In genomic region chr11:98492959-98493358, GRCm38 (mm10) we compare ENCODE assay signal across 15 mouse cellular contexts. TPM values are rescaled to one million over a fixed set of nuclear protein-coding genes. Genes with fewer than 3 reads are reported as not detected.
A peak's percentile ranks its signal among the peaks of the same experiment; 100 is the strongest.
DNase-seq lines count a peak whose midpoint lies in the region; ATAC-seq and TF ChIP-seq lines count a peak whose summit lies in the region.
"Had no signal": no experiment of that assay in that cellular context is flagged by ENCODE, and none has a peak within 500 bp of the region (broad histone marks: within the 10 kb centered on the region; RNA-seq: fewer than 3 reads in every experiment).

No protein-coding gene starts in this region.

- no peak for TF ChIP-seq POLR2A in kidney, adult 2 months (IDR thresholded peaks at IDR 0.05; ENCODE audit: low read depth, low read length)

- TF ChIP-seq CTCF in kidney, adult 2 months (conservative IDR thresholded peaks at IDR 0.05; ENCODE audit: insufficient read depth, insufficient read length, low read depth, low read length) = no peak
- no peak for TF ChIP-seq CTCF in midbrain, postnatal 0 days (IDR thresholded peaks at IDR 0.05)

- no peak for DNase-seq in kidney, adult 2 months
- DNase-seq in CD4-positive helper T cell, adult 2 months (ENCODE audit: low read depth, low spot score) = peak; percentile 75
- peak; percentile 38 for DNase-seq in embryonic facial prominence, embryonic 10.5 days (ENCODE audit: low spot score)
- peak; percentile 45 for DNase-seq in retina, postnatal 1 day
- no peak for DNase-seq in layer of hippocampus, adult 18-20 months (ENCODE audit: low spot score in 2 of 2)
- DNase-seq in layer of hippocampus, postnatal 25 days (ENCODE audit: extremely low spot score in 1 of 2, low spot score in 1 of 2) = no peak
- no peak for DNase-seq in midbrain, postnatal 0 days (ENCODE audit: low spot score)
- DNase-seq: cerebellum, adult 8-10 months; gastrocnemius, postnatal 10 days; kidney, postnatal 10 days; right cerebral cortex, adult 18-20 months had no signal

- no peaks in the 10 kb centered on the region for H3K36me3 ChIP-seq in kidney, embryonic 14.5 days (ENCODE audit: control insufficient read depth, insufficient read depth, low read length)
- H3K36me3 ChIP-seq in kidney, adult 2 months (ENCODE audit: control insufficient read depth, insufficient read depth, low read length) = no peaks in the 10 kb centered on the region
- no peaks in the 10 kb centered on the region for H3K36me3 ChIP-seq in embryonic facial prominence, embryonic 10.5 days (replicated peaks)
- no peaks in the 10 kb centered on the region for H3K36me3 ChIP-seq in midbrain, postnatal 0 days (ENCODE audit: insufficient read depth, low read length)
- H3K36me3 ChIP-seq: heart, embryonic 15.5 days; lung, embryonic 15.5 days had no signal

- ATAC-seq in kidney, embryonic 14.5 days (ENCODE audit: low FRiP score, low TSS enrichment) = peak; percentile 85
- ATAC-seq in midbrain, postnatal 0 days (ENCODE audit: low FRiP score) = no peak

- H3K27me3 ChIP-seq in kidney, embryonic 14.5 days (ENCODE audit: control insufficient read depth, insufficient read depth, low read length) = no peaks in the 10 kb centered on the region; the same call in 1 of the 2 replicates
- H3K27me3 ChIP-seq in kidney, adult 2 months (replicated peaks; ENCODE audit: control insufficient read depth, insufficient read depth, low read length) = no peaks in the 10 kb centered on the region
- peaks cover 20% of the 10 kb centered on the region for H3K27me3 ChIP-seq in embryonic facial prominence, embryonic 10.5 days (replicated peaks; ENCODE audit: low read depth, poor library complexity, severe bottlenecking)
- H3K27me3 ChIP-seq in midbrain, postnatal 0 days (ENCODE audit: insufficient read depth, low read length) = no peaks in the 10 kb centered on the region
- H3K27me3 ChIP-seq: heart, embryonic 15.5 days; lung, embryonic 15.5 days had no signal

- no peaks in the 10 kb centered on the region for H3K9me3 ChIP-seq in kidney, embryonic 14.5 days (ENCODE audit: control insufficient read depth, low read length)
- no peaks in the 10 kb centered on the region for H3K9me3 ChIP-seq in embryonic facial prominence, embryonic 10.5 days
- no peaks in the 10 kb centered on the region for H3K9me3 ChIP-seq in midbrain, postnatal 0 days (ENCODE audit: low read length)
- H3K9me3 ChIP-seq: heart, embryonic 15.5 days; lung, embryonic 15.5 days had no signal

- H3K4me3 ChIP-seq in kidney, embryonic 14.5 days (ENCODE audit: low read length) = no peak overlapping the region
- H3K4me3 ChIP-seq in kidney, adult 2 months (ENCODE audit: insufficient read depth, low read depth, low read length) = no peak overlapping the region
- H3K4me3 ChIP-seq in embryonic facial prominence, embryonic 10.5 days = no peak overlapping the region
- no peak overlapping the region for H3K4me3 ChIP-seq in midbrain, postnatal 0 days (ENCODE audit: low read depth, low read length)
- H3K4me3 ChIP-seq: heart, embryonic 15.5 days; lung, embryonic 15.5 days had no signal

- H3K27ac ChIP-seq in kidney, embryonic 14.5 days (ENCODE audit: low read depth, low read length) = peak overlapping the region; percentile 69; the same call in 1 of the 2 replicates
- no peak overlapping the region for H3K27ac ChIP-seq in kidney, adult 2 months (ENCODE audit: insufficient read depth, low read depth, low read length)
- H3K27ac ChIP-seq in embryonic facial prominence, embryonic 10.5 days (replicated peaks) = no peak overlapping the region
- H3K27ac ChIP-seq in midbrain, postnatal 0 days (ENCODE audit: low read depth, low read length) = no peak overlapping the region
- H3K27ac ChIP-seq: heart, embryonic 15.5 days; lung, embryonic 15.5 days had no signal

- peaks cover 24% of the 10 kb centered on the region for H3K4me1 ChIP-seq in kidney, embryonic 14.5 days (ENCODE audit: control insufficient read depth, insufficient read depth, low read length)
- H3K4me1 ChIP-seq in kidney, adult 2 months (ENCODE audit: control insufficient read depth, insufficient read depth, low read length) = no peaks in the 10 kb centered on the region
- peaks cover 29% of the 10 kb centered on the region for H3K4me1 ChIP-seq in embryonic facial prominence, embryonic 10.5 days
- H3K4me1 ChIP-seq in midbrain, postnatal 0 days (ENCODE audit: insufficient read depth, low read length) = no peaks in the 10 kb centered on the region
- H3K4me1 ChIP-seq: lung, embryonic 15.5 days had no signal

- H3K9ac ChIP-seq in kidney, embryonic 14.5 days (ENCODE audit: low read depth, low read length) = no peak overlapping the region
- H3K9ac ChIP-seq in midbrain, postnatal 0 days (replicated peaks; ENCODE audit: low read length, poor library complexity, severe bottlenecking) = no peak overlapping the region
- H3K9ac ChIP-seq: heart, embryonic 15.5 days; lung, embryonic 15.5 days had no signal

- 4% methylated on average over 7 of the region's 7 CpGs for WGBS in kidney, embryonic 14.5 days
- 30% methylated on average over 7 of the region's 7 CpGs for WGBS in kidney, adult 2 months
- 13% methylated on average over 7 of the region's 7 CpGs for WGBS in embryonic facial prominence, embryonic 10.5 days
- WGBS in midbrain, postnatal 0 days = 20% methylated on average over 7 of the region's 7 CpGs

- no peak overlapping the region for H3K4me2 ChIP-seq in kidney, embryonic 14.5 days (replicated peaks; ENCODE audit: low read depth, low read length)
- no peak overlapping the region for H3K4me2 ChIP-seq in midbrain, postnatal 0 days (ENCODE audit: low read depth, low read length, poor library complexity, severe bottlenecking)
- H3K4me2 ChIP-seq: heart, embryonic 15.5 days; lung, embryonic 15.5 days had no signal

RNA-seq across cellular contexts. Expression of gene Grb7, which starts 46.8 kb away (rescaled TPM):
- 52.3 and 66.8 TPM in 2 replicates for polyA plus RNA-seq in kidney, embryonic 14.5 days (2014; fragmentation: Nextera tagmentation; extraction: Ambion mirVana)
- polyA plus RNA-seq in kidney, adult 2 months (2012; rRNA removed) = 143 and 160 TPM in 2 replicates
- polyA plus RNA-seq in embryonic facial prominence, embryonic 10.5 days (2016; fragmentation: Nextera tagmentation; extraction: Ambion mirVana) = 11.9 and 13.3 TPM in 2 replicates
- total RNA-seq in layer of hippocampus, adult 18-20 months (2021) = 1 to 10 TPM; 1.2 to 2.1 TPM
- total RNA-seq in layer of hippocampus, postnatal 25 days (2021) = 1 to 10 TPM; 1.4 to 2.1 TPM
- 0.71 and 0.82 TPM in 2 replicates for total RNA-seq in midbrain, postnatal 0 days (2014; rRNA removed)
- polyA plus RNA-seq in midbrain, postnatal 0 days (2015; fragmentation: Nextera tagmentation; extraction: Ambion mirVana) = 1.00 and 1.3 TPM in 2 replicates

RNA-seq across cellular contexts. Expression of gene Ikzf3, which starts 52.9 kb away (rescaled TPM):
- polyA plus RNA-seq in kidney, embryonic 14.5 days (2014; fragmentation: Nextera tagmentation; extraction: Ambion mirVana) = 0.26 and 0.73 TPM in 2 replicates
- polyA plus RNA-seq in kidney, adult 2 months (2012; rRNA removed) = 0.58 and 3.9 TPM in 2 replicates
- 0.05 and 0.13 TPM in 2 replicates for polyA plus RNA-seq in embryonic facial prominence, embryonic 10.5 days (2016; fragmentation: Nextera tagmentation; extraction: Ambion mirVana)
- total RNA-seq in layer of hippocampus, adult 18-20 months (2021) = not detected
- under 1 TPM in 1 of 2 experiments, not detected in 1; 0.52 TPM for total RNA-seq in layer of hippocampus, postnatal 25 days (2021)
- total RNA-seq in midbrain, postnatal 0 days (2014; rRNA removed) = 0.05 TPM in 1 of 2 replicates, not detected in the other
- polyA plus RNA-seq in midbrain, postnatal 0 days (2015; fragmentation: Nextera tagmentation; extraction: Ambion mirVana) = 0.16 TPM in 1 of 2 replicates, not detected in the other
- total RNA-seq: left cerebral cortex, postnatal 36 days had no signal

RNA-seq across cellular contexts. Expression of gene Mien1, which starts 54.2 kb away (rescaled TPM):
- 83.8 and 101 TPM in 2 replicates for polyA plus RNA-seq in kidney, embryonic 14.5 days (2014; fragmentation: Nextera tagmentation; extraction: Ambion mirVana)
- 126 and 179 TPM in 2 replicates for polyA plus RNA-seq in kidney, adult 2 months (2012; rRNA removed)
- 83.5 and 85.9 TPM in 2 replicates for polyA plus RNA-seq in embryonic facial prominence, embryonic 10.5 days (2016; fragmentation: Nextera tagmentation; extraction: Ambion mirVana)
- total RNA-seq in layer of hippocampus, adult 18-20 months (2021) = 10 to 100 TPM; 83.0 to 95.4 TPM
- 100 to 1,000 TPM in 1 of 2 experiments, 10 to 100 TPM in 1; 92.2 to 104 TPM for total RNA-seq in layer of hippocampus, postnatal 25 days (2021)
- 68.3 and 79.2 TPM in 2 replicates for total RNA-seq in midbrain, postnatal 0 days (2014; rRNA removed)
- 243 and 246 TPM in 2 replicates for polyA plus RNA-seq in midbrain, postnatal 0 days (2015; fragmentation: Nextera tagmentation; extraction: Ambion mirVana)

RNA-seq across cellular contexts. Expression of gene Zpbp2, which starts 57.9 kb away (rescaled TPM):
- 0.30 and 0.61 TPM in 2 replicates for polyA plus RNA-seq in kidney, embryonic 14.5 days (2014; fragmentation: Nextera tagmentation; extraction: Ambion mirVana)
- polyA plus RNA-seq in kidney, adult 2 months (2012; rRNA removed) = 0.26 and 0.34 TPM in 2 replicates
- polyA plus RNA-seq in embryonic facial prominence, embryonic 10.5 days (2016; fragmentation: Nextera tagmentation; extraction: Ambion mirVana) = 0.20 and 0.47 TPM in 2 replicates
- not detected for total RNA-seq in layer of hippocampus, adult 18-20 months (2021)
- total RNA-seq in layer of hippocampus, postnatal 25 days (2021) = not detected
- 0.24 TPM in 1 of 2 replicates, not detected in the other for total RNA-seq in midbrain, postnatal 0 days (2014; rRNA removed)
- polyA plus RNA-seq in midbrain, postnatal 0 days (2015; fragmentation: Nextera tagmentation; extraction: Ambion mirVana) = 0.36 and 0.39 TPM in 2 replicates
- total RNA-seq: gastrocnemius, postnatal 10 days had no signal

Comparison
In these comparisons a context has a peak if more than half of its experiments do, and no peak if none do; other contexts are left out.
1. DNase-seq: peak in CD4-positive helper T cell, adult 2 months (single experiment), embryonic facial prominence, embryonic 10.5 days (single experiment) and retina, postnatal 1 day (single experiment); none in kidney, adult 2 months (single experiment), layer of hippocampus, adult 18-20 months (0 of 2), layer of hippocampus, postnatal 25 days (0 of 2) and midbrain, postnatal 0 days (single experiment).